Mouse (Mus musculus) stomach, embryonic 14.5 days (tissue): ENCODE measurements around the gene Repin1. TPM values are rescaled to one million over a fixed set of nuclear protein-coding genes. Genes with fewer than 3 reads are reported as not detected.
"Not testable (repeated sequence)": the region's sequence is repeated elsewhere in the genome, so short reads cannot be mapped to it uniquely, and the experiment has no call there.

ENCODE experiments used
- ATAC-seq: fragments of 200-750 bp; cut with Nextera tagmentation; 2 replicates; pipeline ENCODE4 v1.8.0; 2017; ENCODE audit warnings: low read depth, moderate TSS enrichment; ENCODE audit not compliant: insufficient number of reproducible peaks, insufficient read depth, low FRiP score
- H3K27ac ChIP-seq: fragments of 300-500 bp; sonication (generic); 2 replicates; pipeline ENCODE4 v1.5.1; 2014; ENCODE audit warnings: mild to moderate bottlenecking, low read length, moderate library complexity, mixed read lengths
- H3K27me3 ChIP-seq: fragments of 300-500 bp; sonication (generic); 2 replicates; pipeline ENCODE4 v1.6.1; 2014; ENCODE audit warnings: low read length, control low read depth, mixed read lengths; ENCODE audit not compliant: control insufficient read depth, insufficient read depth
- H3K36me3 ChIP-seq: fragments of 300-500 bp; sonication (generic); 2 replicates; pipeline ENCODE4 v1.6.1; 2014; ENCODE audit warnings: mild to moderate bottlenecking, control low read depth, low read length, moderate library complexity, mixed read lengths; ENCODE audit not compliant: control insufficient read depth, insufficient read depth
- H3K4me1 ChIP-seq: fragments of 300-500 bp; sonication (generic); 2 replicates; pipeline ENCODE4 v1.6.1; 2014; ENCODE audit warnings: low read length, control low read depth, mixed read lengths; ENCODE audit not compliant: control insufficient read depth, insufficient read depth
- H3K4me2 ChIP-seq: fragments of 300-500 bp; sonication (generic); replicated peaks from 2 replicates; pipeline ENCODE4 v1.6.1; 2014; ENCODE audit warnings: low read depth, low read length, control low read depth
- H3K4me3 ChIP-seq: fragments of 300-500 bp; sonication (generic); 2 replicates; pipeline ENCODE4 v1.5.1; 2014; ENCODE audit warnings: low read depth, low read length, control low read depth
- H3K9ac ChIP-seq: fragments of 300-500 bp; sonication (generic); replicated peaks from 2 replicates; pipeline ENCODE4 v1.6.1; 2014; ENCODE audit warnings: low read depth, mild to moderate bottlenecking, control low read depth, low read length, moderate library complexity, mixed read lengths
- H3K9me3 ChIP-seq: fragments of 300-500 bp; sonication (generic); 2 replicates; pipeline ENCODE4 v1.6.1; 2016; ENCODE audit warnings: low read depth, low read length, control low read depth; ENCODE audit not compliant: control insufficient read depth
- WGBS: fragments of 180-500 bp; shearing (Covaris S2); extraction: QIAGEN DNeasy Blood & Tissue Kit; methylation state at CpG from one replicate; pipeline ENCODE4 v1.1.7; 2014; 5-methylcytosine and 5-hydroxymethylcytosine counted together
- polyA plus RNA-seq: library from polyadenylated mRNA; unstranded; fragments of >200 nt; fragmentation: Nextera tagmentation; extraction: Ambion mirVana; gene quantifications from 2 replicates; pipeline ENCODE4 v1.2.1, GENCODE M21; 2014

Gene Repin1
- polyA plus RNA-seq, 1 experiment from 2014 or later: 27.1 TPM

GRCm38 (mm10) chr6:48602080-48602741 is 8.5 kb downstream of the Repin1 start:
- Histone ChIP-seq H3K27ac (peak overlapping the region; percentile 29), H3K9ac (peak overlapping the region; percentile 74), H3K36me3 (peaks cover 25% of the 10 kb centered on the region), H3K4me2 (peak overlapping the region; percentile 97), H3K27me3 (no peaks in the 10 kb centered on the region), H3K4me3 (peak overlapping the region; percentile 58), H3K4me1 (0 out of 2 replicates have a peak, but pooled peaks cover 3% of the 10 kb centered on the region), H3K9me3 (peaks cover 12% of the 10 kb centered on the region)
- peak; percentile 63 for ATAC-seq
- 3% methylated on average over 28 of the region's 28 CpGs for WGBS

DNA sequence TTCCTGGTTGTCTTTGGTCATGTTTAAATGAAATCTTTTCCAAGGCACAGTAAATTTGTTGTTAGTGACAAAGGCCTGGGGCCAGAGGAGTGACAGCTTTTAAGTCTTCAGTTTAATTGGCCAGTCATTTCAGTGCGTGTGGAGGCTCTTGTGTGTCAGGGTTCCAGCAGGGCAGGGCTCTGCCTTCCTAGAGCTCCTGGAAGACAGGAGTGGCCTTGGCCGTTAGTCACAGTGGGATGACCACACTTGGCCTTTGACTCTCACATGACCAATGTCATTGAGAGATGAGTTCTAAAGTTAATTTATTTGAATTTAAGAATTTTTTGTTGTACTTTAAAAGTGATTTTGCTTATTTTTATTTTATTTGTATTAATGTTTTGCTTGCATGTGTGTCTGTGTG is 14.4 kb downstream of the Repin1 start:
- no peaks in the 10 kb centered on the region for H3K9me3 ChIP-seq
- H3K27ac ChIP-seq: no peak overlapping the region
- ATAC-seq: no peak
- H3K36me3 ChIP-seq: no peaks in the 10 kb centered on the region; the same call in 1 of the 2 replicates
- 74% methylated on average over 2 of the region's 2 CpGs for WGBS
- no peaks in the 10 kb centered on the region for H3K27me3 ChIP-seq
- 0 out of 2 replicates have a peak, but pooled peaks cover 4% of the 10 kb centered on the region for H3K4me1 ChIP-seq
- no peak overlapping the region for H3K4me3 ChIP-seq
- no peak overlapping the region for H3K4me2 ChIP-seq
- H3K9ac ChIP-seq: no peak overlapping the region

- Histone ChIP-seq H3K27ac (no peak overlapping the region), H3K27me3 (no peaks in the 10 kb centered on the region), H3K4me1 (0 out of 2 replicates have a peak, but pooled peaks cover 4% of the 10 kb centered on the region), H3K4me3 (no peak overlapping the region), H3K4me2 (no peak overlapping the region), H3K36me3 (no peaks in the 10 kb centered on the region; the same call in 1 of the 2 replicates), H3K9me3 (no peaks in the 10 kb centered on the region), H3K9ac (no peak overlapping the region)
- no peak for ATAC-seq
- 57% methylated on average over 7 of the region's 7 CpGs for WGBS
Measured at GRCm38 (mm10) chr6:48609512-48609911, 15.8 kb downstream of the Repin1 start.

DNA sequence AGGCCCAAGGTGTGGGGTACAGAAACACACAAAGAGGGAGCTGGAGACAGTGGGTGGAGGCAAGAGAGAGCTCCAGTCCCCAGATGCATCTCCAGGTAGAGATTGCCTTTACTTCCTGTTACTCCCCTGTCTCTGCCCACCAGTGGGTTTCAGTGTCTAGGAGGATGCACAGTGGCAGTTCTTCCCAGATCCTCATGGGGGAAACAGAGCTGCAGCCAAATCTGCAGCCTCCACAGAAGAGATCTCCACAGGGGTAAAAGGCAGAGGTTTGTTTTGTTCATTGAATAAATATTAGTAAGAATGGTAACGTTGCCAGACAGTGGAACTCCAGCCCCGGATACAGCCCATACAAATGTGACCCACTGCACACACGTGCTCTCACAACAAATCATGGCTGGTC is 17.0 kb downstream of the Repin1 start:
- Histone ChIP-seq H3K27ac (no peak overlapping the region), H3K4me1 (0 out of 2 replicates have a peak, but pooled peaks cover 4% of the 10 kb centered on the region), H3K9me3 (no peaks in the 10 kb centered on the region), H3K9ac (no peak overlapping the region), H3K4me3 (no peak overlapping the region), H3K36me3 (no peaks in the 10 kb centered on the region; the same call in 1 of the 2 replicates), H3K4me2 (no peak overlapping the region), H3K27me3 (no peaks in the 10 kb centered on the region)
- no peak for ATAC-seq
- 44% methylated on average over 3 of the region's 3 CpGs for WGBS

DNA sequence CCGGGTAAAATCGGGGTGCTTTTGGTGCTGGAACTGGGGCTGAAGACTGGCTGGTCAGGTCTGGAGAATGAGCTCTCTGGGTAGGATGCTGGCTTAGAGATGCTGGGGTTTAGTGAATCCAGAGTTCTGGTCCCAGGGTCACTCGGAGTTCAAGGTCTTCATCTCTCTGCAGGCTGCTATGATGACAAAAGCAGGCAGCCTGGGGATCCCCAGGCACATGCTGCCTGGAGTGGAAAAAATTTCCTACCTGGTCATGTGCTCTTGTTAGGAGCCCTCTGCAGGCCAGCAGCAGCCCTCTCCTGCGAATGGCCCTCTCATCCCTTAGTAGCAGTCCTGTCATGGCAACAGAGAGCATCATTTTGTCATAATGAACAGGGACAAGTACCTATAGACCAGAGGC is 19.8 kb downstream of the Repin1 start:
- H3K27ac ChIP-seq: no peak overlapping the region
- H3K36me3 ChIP-seq: no peaks in the 10 kb centered on the region; the same call in 1 of the 2 replicates
- ATAC-seq: no peak
- no peak overlapping the region for H3K9ac ChIP-seq
- no peak overlapping the region for H3K4me3 ChIP-seq
- WGBS: 88% methylated on average over 4 of the region's 4 CpGs
- H3K27me3 ChIP-seq: no peaks in the 10 kb centered on the region
- H3K4me2 ChIP-seq: no peak overlapping the region
- H3K4me1 ChIP-seq: 0 out of 2 replicates have a peak, but pooled peaks cover 4% of the 10 kb centered on the region
- H3K9me3 ChIP-seq: no peaks in the 10 kb centered on the region

GRCm38 (mm10) chr6:48614756-48615155 is 21.1 kb downstream of the Repin1 start:
- 0 out of 2 replicates have a peak, but pooled peaks cover 4% of the 10 kb centered on the region for H3K4me1 ChIP-seq
- WGBS: 90% methylated on average over 5 of the region's 5 CpGs

GRCm38 (mm10) chr6:48620031-48620430 is 26.3 kb downstream of the Repin1 start:
- WGBS: 95% methylated on average over 30 of the region's 30 CpGs
- Histone ChIP-seq H3K27me3 (no peaks in the 10 kb centered on the region), H3K27ac (no peak overlapping the region), H3K4me3 (no peak overlapping the region), H3K9me3 (no peaks in the 10 kb centered on the region), H3K4me1 (no peaks in the 10 kb centered on the region), H3K9ac (no peak overlapping the region), H3K36me3 (peaks cover 12% of the 10 kb centered on the region), H3K4me2 (no peak overlapping the region)
- no peak for ATAC-seq

More at GRCm38 (mm10) chr6:48614756-48615155, 21.1 kb downstream of the Repin1 start:
- no peak overlapping the region for H3K4me2 ChIP-seq
- H3K36me3 ChIP-seq: peaks cover 2% of the 10 kb centered on the region; the same call in 1 of the 2 replicates
- H3K9me3 ChIP-seq: no peaks in the 10 kb centered on the region
- H3K4me3 ChIP-seq: no peak overlapping the region
- no peak overlapping the region for H3K27ac ChIP-seq
- H3K27me3 ChIP-seq: no peaks in the 10 kb centered on the region
- no peak for ATAC-seq
- H3K9ac ChIP-seq: no peak overlapping the region

DNA sequence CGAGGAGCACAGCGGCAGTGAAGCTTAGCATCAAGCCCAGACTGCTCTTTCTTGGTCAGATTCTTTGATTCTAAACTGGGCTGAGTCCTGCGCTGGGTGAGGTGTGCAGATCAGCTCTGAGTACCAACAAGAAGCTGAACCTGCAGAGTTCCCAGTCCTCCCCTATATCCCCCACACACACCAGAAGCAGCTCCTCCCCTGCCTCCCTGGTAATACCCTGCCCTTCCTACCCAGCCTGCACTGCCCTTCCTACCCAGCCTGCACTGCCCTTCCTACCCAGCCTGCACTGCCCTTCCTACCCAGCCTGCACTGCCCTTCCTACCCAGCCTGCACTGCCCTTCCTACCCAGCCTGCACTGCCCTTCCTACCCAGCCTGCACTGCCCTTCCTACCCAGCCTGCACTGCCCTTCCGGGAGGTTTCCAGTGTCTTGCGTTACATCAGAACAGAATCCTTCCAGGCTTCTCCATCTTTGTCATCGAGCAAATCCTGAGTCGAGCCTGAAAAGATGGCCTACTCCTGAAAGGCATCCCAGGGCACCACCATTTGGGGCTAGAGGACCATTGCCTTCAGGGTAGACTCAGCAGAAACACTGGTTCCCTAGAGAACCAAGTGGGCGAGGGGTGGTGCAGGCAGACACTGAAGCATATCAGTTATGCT is 28.6 kb downstream of the Repin1 start:
- 86% methylated on average over 8 of the region's 8 CpGs for WGBS
- H3K9me3 ChIP-seq, H3K4me3 ChIP-seq, H3K27me3 ChIP-seq, H3K4me1 ChIP-seq, H3K4me2 ChIP-seq, ATAC-seq, H3K27ac ChIP-seq, H3K9ac ChIP-seq: not testable (repeated sequence)
- peaks cover 12% of the 10 kb centered on the region for H3K36me3 ChIP-seq
